Mouse (Mus musculus) retina, adult 2 months (tissue): ENCODE measurements around the gene Ino80d.

Experiments used
- DNase-seq: peaks from one replicate; pipeline ENCODE4 v3.0.0-alpha.2; 2012; ENCODE audit warnings: low read depth, low spot score

The Ino80d gene

DNA sequence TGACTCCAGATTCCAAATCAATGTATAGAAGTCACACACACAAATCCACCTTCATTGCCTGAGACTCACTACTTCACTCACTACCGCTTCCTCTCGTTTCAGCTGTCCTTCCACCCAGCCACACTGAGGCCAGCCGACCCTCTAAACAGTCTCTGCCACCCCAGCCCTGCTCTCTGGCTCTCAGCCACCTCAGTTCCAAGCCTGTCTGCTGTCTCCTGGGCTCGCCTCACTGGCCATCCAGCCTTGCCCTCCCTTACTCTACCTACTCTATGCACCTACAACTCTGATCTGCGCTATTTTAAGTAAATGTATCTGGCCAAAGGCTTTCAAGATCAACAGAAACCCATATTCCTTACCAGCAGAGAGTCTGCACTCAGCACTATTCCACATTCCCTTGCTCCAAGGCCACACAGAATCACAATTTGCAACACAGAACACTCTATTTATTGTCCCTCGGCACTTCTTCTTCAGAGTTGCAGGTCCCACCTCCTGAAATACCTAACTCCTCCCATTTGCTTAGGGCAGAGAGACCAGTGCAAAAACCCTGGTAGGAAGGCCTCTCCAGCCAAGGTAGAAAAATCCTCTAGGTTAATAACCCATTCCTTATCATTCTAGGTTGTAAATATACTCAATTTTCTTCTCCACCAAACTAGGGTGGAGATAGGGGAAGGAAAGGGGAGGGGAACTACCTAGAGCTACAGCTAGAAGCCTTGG, 6.7 kb downstream of the Ino80d start:
- no peak for DNase-seq

GRCm38 (mm10) chr1:63102758-63103451, 11.6 kb downstream of the Ino80d start:
- DNase-seq, result no peak

DNA sequence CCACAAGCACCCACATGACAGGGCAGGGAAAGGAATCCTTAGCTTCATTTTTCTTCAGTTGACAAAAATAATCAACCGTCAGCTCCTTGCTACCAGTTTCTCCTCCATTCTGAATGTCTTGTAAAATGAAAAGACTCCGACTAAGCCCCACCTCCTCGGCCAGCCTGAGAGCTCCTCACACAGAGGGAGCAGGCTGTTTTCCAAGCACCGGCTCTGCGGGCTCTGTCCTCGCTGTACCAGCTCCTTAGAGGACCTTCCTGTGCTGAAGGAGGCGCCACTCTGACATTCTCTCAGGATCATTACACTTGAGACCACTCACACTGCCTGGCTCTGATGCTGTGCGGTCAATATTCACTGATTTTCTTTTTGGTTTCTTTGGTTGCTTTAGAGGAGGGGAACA, 14.3 kb downstream of the Ino80d start:
- DNase-seq, result no peak

GRCm38 (mm10) chr1:63098831-63099230, 15.6 kb downstream of the Ino80d start:
- DNase-seq, result no peak

DNA sequence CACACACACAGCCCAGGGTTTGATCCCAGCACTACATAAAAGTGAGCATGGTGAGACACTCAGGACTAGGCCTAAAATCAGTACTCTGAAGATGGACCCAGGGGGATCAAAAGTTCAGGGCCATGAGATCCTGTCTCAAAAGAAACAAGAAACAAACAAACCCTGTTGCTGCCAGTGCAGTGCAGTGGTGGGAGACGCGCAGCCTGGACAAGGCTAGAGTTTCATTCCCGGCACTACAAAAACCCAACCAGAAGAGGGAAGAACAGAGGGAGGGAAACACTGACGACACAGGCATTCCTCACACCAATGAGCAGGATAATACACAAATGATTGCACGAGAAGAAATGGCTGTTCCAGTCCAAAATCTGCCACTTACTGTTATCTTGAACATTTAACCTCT, 18.4 kb downstream of the Ino80d start:
- no peak for DNase-seq

DNA sequence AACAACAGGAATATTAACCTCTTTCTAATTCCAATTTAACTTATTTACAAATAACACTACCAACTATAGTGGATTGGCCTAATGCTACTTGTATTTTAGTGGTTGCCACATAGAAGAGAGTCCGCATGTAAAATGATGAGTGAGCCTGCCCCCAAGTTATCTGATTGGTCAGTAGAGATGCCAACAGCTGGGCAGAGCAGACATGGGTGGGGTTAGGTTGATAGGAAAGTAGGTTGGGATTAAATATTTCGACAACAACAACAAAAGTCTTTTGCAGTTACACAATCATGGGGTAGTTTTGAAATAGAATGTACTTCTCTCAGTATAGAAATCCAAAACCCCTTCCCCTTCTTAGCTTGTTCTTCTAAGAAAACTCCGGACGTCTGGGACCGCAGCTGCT, 24.7 kb downstream of the Ino80d start:
- DNase-seq, result no peak

GRCm38 (mm10) chr1:63088614-63089013, 25.9 kb downstream of the Ino80d start:
- DNase-seq, result no peak

- no peak for DNase-seq
These were observed 34.2 kb downstream of the Ino80d start for GRCm38 (mm10) chr1:63080277-63080676.

- no peak for DNase-seq
These were observed 38.1 kb downstream of the Ino80d start for GRCm38 (mm10) chr1:63076383-63076782.

DNA sequence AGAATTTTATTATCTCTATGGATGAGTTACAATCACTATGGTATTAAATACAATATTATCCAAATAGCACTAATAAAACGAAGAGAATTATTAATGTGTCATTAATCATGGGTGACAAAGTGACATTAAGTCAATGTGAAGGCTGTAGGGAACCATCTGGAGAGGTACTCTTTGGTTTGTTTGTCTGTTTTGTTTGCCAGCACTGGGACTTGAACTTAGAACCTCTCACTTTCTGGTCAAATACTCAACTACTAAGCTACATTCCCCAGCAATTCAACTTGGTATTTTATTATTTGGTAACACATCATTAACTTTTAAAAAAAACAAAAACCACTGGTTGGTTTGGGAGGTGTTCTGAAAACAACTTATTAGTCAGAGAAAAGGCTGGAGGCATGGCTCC, 43.1 kb downstream of the Ino80d start:
- no peak for DNase-seq

GRCm38 (mm10) chr1:63058361-63058760, 56.1 kb downstream of the Ino80d start:
- no peak for DNase-seq

DNA sequence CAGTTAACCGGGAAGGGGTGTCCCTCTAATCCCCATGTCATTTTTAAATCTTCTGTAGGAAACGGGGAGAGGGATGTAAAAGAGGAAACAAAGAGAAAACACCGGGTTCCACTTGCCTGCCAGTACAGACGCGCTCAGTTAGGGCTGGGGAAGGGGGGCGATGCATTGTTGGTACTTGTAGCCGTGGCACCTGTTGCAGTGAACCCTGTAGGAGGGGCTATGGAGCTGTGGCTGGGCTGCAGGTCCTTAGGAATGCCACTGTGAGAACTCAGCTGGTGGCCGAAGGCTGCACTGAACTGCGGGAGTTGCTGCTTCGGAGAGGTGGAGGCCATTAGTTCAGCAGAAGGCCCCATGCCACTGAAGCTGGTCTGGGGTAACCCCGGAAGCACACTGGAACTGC, 56.6 kb downstream of the Ino80d start:
- no peak for DNase-seq

- no peak for DNase-seq
These were observed 57.1 kb downstream of the Ino80d start for GRCm38 (mm10) chr1:63057318-63057717.

DNA sequence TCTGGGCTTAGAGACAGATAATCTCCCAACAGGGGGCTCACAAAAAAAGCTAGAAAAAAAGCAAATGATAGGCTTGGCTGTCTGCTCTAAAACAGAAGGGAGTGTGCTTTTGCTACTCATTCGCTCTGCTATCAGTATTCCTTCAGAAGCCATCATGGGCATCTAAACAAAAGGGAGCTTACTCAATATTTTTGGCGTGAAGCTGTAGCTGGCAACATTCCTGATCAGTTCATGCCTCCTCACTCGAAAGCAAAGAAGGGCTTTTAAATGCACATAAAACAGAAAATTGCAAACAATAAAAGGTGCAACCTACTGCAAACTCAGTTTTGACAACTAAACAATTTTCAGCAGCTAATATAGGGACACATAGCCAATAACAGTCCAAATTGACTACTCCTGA, 59.1 kb downstream of the Ino80d start:
- no peak for DNase-seq

GRCm38 (mm10) chr1:63050866-63051265, 63.6 kb downstream of the Ino80d start:
- DNase-seq, result no peak

GRCm38 (mm10) chr1:63049977-63050376, 64.5 kb downstream of the Ino80d start:
- DNase-seq, result no peak

DNA sequence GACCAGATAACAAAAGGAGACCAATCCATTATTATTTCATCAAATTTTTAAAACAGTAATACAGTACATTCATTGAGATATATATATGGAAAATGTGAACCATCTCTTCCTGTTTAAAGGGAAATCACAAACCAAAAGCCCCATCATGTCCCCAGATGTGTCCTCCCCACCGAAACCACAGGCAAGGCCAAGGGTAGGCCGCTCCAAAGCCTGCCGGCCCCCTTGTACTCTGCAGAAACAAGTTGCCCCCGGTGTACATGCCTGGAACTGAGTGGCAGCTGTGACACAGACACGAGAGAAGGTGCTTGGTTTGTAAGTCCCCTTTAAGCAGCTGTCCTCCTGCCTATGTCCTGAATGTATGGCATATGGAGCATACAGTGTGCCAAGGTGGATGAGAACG, 66.5 kb downstream of the Ino80d start:
- DNase-seq, result no peak

DNA sequence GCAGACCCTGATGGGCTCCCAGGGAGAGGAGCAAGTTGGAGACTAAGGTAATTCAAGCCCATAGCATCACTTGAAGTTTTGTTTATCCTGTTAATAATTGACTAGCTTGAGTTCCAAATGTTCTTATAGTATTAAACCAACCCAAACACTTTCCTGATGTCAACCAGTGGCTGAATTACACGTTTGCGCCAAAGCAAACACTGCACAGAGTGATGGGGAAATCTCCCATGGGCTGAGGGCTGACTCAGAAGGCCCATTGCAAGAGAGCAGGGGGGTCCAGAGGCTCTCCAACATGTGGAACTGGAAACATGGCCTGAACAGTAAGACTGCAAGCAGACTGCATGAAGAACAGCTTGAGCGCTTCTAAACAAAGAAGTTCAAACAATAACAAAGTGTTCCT, 81.5 kb downstream of the Ino80d start:
- DNase-seq, result no peak

- DNase-seq, result no peak
These were observed 94.6 kb downstream of the Ino80d start for GRCm38 (mm10) chr1:63019916-63020315.

GRCm38 (mm10) chr1:63005013-63005646, 109.3 kb downstream of the Ino80d start:
- DNase-seq, result no peak

DNA sequence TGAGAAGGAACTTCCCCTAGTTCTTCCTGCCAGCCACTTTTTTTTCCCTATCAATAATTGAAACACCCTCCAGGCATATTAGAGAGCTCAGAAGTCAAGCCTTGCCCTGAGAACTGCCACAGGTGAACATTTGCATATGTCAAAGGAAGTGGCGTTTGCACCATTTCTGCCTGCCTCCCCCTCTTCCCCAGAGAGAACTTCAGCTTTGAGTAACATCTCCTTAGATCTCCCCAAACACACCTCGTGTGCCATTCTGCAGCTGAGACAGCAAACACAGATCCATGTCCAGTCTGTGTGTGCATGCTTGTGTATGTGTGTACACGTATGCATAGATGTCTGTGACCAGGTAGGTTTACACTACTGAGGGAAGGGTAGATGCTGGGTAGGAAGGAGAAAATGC, 112.6 kb downstream of the Ino80d start:
- no peak for DNase-seq

- no peak for DNase-seq
These were observed 121.1 kb downstream of the Ino80d start for GRCm38 (mm10) chr1:62993348-62993747.

DNA sequence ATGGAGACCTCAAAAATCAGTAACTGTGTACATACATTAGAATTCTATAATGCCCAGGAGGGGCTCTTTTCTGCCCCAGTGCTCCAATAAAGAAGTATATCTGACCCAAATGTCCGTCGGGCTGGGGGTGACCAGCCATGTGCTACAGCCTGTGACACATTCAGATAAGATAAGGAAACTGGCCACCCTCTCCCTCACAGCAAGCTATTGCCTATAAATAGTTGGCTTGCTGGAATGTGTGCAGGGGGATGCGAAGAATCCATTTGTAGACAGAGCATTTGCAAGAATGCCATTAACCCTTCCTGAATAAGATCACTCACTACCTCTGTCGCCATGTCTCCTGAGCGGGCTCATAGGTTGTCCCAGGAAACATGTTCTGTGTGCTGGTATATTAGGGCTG, 121.8 kb downstream of the Ino80d start:
- no peak for DNase-seq
